Mouse (Mus musculus): ENCODE results near the gene Mgll.

Mgll gene

GRCm38 (mm10) chr6:88826965-88827364, 102.8 kb downstream of the Mgll start:
- no peaks in the 10 kb centered on the region for H3K27me3 ChIP-seq (ENCODE audit: control insufficient read depth, insufficient read depth, low read length, poor library complexity, severe bottlenecking)
- DNase-seq (ENCODE audit: low read depth, low spot score): no peak
- H3K36me3 ChIP-seq (ENCODE audit: control insufficient read depth, insufficient read depth, low read length, poor library complexity, severe bottlenecking): no peaks in the 10 kb centered on the region

DNA sequence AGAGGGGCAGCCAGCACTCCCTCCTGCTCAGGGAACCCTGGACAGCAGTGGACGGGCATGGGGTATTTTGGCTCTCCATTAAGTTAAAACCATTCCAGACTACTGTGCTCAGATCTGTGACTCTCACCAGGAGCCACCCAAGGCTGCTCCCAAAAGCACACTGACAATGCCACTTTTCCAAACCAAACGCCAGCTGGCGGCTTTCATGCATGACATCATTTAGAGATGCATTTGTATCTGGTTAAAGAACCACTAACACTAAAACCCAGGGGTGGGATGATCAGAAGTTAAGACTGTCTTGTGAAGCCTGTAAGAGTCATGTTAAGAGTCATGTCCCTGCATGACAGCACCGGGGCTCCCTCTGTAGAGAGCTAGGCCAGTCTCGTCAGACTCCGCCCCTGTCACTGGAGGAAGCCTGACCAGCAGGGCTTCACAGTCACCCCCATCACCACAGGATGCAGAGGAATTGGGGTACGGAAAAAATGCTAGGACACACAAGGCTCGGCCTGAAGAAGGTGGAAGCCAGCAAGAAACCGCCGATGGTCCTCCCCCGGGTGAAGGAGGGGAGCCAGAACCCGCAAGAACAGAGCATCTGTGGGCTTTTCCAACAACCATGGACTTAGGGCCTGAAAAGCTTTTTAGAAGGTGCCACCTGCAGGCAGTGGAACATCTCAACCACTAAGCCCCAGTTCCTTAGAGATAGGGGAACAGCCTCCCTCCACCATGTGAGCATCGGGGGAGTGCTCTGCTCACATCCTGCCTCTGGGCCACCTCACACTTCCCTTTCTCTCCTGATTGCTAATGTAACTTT, 103.4 kb downstream of the Mgll start:
- DNase-seq (ENCODE audit: low read depth, low spot score): peak; percentile 61
- Histone ChIP-seq H3K27me3 (ENCODE audit: control insufficient read depth, insufficient read depth, low read length, poor library complexity, severe bottlenecking) (no peaks in the 10 kb centered on the region), H3K36me3 (ENCODE audit: control insufficient read depth, insufficient read depth, low read length, poor library complexity, severe bottlenecking) (no peaks in the 10 kb centered on the region)

DNA sequence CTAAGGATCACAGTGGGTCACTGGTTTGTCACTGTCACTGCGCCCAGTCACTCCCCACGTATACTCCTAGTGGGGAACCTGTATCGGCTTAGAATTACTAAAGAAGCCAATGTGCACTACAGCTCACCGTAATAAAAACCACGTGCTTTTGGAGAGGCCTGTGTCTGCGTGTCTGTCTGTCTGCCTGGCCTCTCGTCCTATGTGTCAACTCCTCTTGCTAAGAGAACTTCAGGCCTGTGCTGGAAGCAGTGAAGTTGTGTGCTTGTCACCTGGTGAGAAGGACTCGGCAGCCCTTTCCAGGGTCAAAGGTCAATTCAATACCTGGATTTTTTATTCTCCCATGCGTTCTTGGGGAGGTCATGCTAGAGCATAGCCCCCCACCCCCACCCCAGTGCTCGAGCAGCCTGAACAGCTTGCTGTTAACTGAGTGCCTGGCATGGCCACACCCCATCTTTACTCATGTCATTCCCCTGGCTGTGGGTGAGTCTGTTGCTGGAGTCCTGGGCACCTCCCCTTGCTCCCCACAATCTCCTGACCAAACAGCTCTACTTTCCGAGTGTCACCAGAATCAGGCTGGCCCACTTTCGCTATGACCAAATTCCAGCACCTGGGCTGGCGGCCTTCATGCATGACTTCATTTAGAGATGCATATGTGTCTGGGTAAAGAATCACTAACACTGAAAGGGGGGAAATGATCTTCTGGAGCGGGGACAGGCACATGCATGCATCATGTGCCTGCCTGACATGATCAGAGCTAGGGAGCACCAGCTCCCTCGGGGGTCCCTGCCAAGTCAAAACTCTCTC, 104.2 kb downstream of the Mgll start:
- no peaks in the 10 kb centered on the region for H3K27me3 ChIP-seq (ENCODE audit: control insufficient read depth, insufficient read depth, low read length, poor library complexity, severe bottlenecking)
- peak; percentile 28 for DNase-seq (ENCODE audit: low read depth, low spot score)
- no peaks in the 10 kb centered on the region for H3K36me3 ChIP-seq (ENCODE audit: control insufficient read depth, insufficient read depth, low read length, poor library complexity, severe bottlenecking)

- no peak for DNase-seq (ENCODE audit: low read depth, low spot score)
- no peaks in the 10 kb centered on the region for H3K36me3 ChIP-seq (ENCODE audit: control insufficient read depth, insufficient read depth, low read length, poor library complexity, severe bottlenecking)
- no peaks in the 10 kb centered on the region for H3K27me3 ChIP-seq (ENCODE audit: control insufficient read depth, insufficient read depth, low read length, poor library complexity, severe bottlenecking)
Observed at GRCm38 (mm10) chr6:88829579-88829978, 105.4 kb downstream of the Mgll start.

DNA sequence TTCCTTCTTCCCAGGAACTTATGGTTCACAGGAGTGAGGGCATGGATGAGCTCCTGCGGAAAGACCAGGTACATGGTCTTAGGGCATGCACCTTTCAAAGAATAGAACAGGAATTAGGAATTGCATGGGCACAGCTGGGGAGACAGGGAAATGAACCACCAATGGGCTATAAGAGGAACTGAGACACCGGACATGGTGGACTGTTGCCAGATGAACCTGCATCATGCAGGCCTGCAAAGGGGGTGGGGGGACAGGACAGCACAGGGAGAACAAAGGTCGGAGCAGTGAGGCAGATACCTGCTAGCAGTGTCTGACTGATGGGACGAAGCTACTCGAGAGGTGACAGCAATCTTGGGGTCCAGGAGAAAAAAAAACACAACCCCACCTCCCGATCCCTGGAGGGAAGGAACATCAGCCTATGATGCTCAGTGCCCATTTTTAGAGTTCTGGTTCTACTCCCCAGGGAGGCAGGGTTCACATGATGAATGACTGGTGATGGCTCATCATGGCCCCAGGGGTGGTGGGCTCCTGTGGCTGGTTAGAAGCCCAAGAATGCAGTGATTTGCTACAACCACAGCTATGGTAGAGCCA, 106.0 kb downstream of the Mgll start:
- Histone ChIP-seq H3K36me3 (ENCODE audit: control insufficient read depth, insufficient read depth, low read length, poor library complexity, severe bottlenecking) (no peaks in the 10 kb centered on the region), H3K27me3 (ENCODE audit: control insufficient read depth, insufficient read depth, low read length, poor library complexity, severe bottlenecking) (no peaks in the 10 kb centered on the region)
- DNase-seq (ENCODE audit: low read depth, low spot score): no peak

GRCm38 (mm10) chr6:88831456-88831855, 107.2 kb downstream of the Mgll start:
- DNase-seq (ENCODE audit: low read depth, low spot score): peak; percentile 88
- Histone ChIP-seq H3K36me3 (ENCODE audit: control insufficient read depth, insufficient read depth, low read length, poor library complexity, severe bottlenecking) (no peaks in the 10 kb centered on the region; the same call in 1 of the 2 replicates), H3K27me3 (ENCODE audit: control insufficient read depth, insufficient read depth, low read length, poor library complexity, severe bottlenecking) (no peaks in the 10 kb centered on the region)

GRCm38 (mm10) chr6:88832663-88833062, 108.5 kb downstream of the Mgll start:
- H3K27me3 ChIP-seq (ENCODE audit: control insufficient read depth, insufficient read depth, low read length, poor library complexity, severe bottlenecking): no peaks in the 10 kb centered on the region
- H3K36me3 ChIP-seq (ENCODE audit: control insufficient read depth, insufficient read depth, low read length, poor library complexity, severe bottlenecking): no peaks in the 10 kb centered on the region; the same call in 1 of the 2 replicates
- no peak for DNase-seq (ENCODE audit: low read depth, low spot score)

GRCm38 (mm10) chr6:88833340-88834140, 109.3 kb downstream of the Mgll start:
- DNase-seq (ENCODE audit: low read depth, low spot score): no peak
- Histone ChIP-seq H3K36me3 (ENCODE audit: control insufficient read depth, insufficient read depth, low read length, poor library complexity, severe bottlenecking) (no peaks in the 10 kb centered on the region; the same call in 1 of the 2 replicates), H3K27me3 (ENCODE audit: control insufficient read depth, insufficient read depth, low read length, poor library complexity, severe bottlenecking) (no peaks in the 10 kb centered on the region)

- DNase-seq (ENCODE audit: low read depth, low spot score): no peak
- no peaks in the 10 kb centered on the region; the same call in 1 of the 2 replicates for H3K36me3 ChIP-seq (ENCODE audit: control insufficient read depth, insufficient read depth, low read length, poor library complexity, severe bottlenecking)
- no peaks in the 10 kb centered on the region for H3K27me3 ChIP-seq (ENCODE audit: control insufficient read depth, insufficient read depth, low read length, poor library complexity, severe bottlenecking)
Observed at GRCm38 (mm10) chr6:88835047-88835446, 110.8 kb downstream of the Mgll start.

- no peaks in the 10 kb centered on the region; the same call in 1 of the 2 replicates for H3K36me3 ChIP-seq (ENCODE audit: control insufficient read depth, insufficient read depth, low read length, poor library complexity, severe bottlenecking)
- no peak for DNase-seq (ENCODE audit: low read depth, low spot score)
Observed at GRCm38 (mm10) chr6:88836178-88836819, 112.1 kb downstream of the Mgll start.

DNA sequence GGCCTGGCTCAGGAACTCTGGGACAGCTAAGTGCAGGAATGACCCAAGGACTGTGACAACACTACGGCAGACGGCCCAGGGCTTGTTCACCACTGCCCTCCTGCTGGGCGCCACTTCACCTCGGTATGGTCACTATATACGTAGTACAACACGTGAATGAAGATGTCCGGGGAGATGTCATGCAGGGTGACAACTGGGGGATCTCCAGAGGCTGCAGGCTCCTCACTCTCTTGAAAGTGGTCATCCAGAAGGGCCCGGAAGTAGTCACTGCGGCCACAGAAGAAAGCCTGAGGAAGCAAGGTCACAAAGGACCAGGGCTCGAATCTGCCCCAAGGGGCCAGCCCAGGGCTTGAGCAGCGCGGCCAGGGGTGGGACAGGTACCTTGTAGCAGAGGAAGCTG, 113.8 kb downstream of the Mgll start:
- DNase-seq (ENCODE audit: low read depth, low spot score): no peak
- H3K36me3 ChIP-seq (ENCODE audit: control insufficient read depth, insufficient read depth, low read length, poor library complexity, severe bottlenecking): no peaks in the 10 kb centered on the region; the same call in 1 of the 2 replicates
- no peaks in the 10 kb centered on the region for H3K27me3 ChIP-seq (ENCODE audit: control insufficient read depth, insufficient read depth, low read length, poor library complexity, severe bottlenecking)

More at GRCm38 (mm10) chr6:88836178-88836819, 112.1 kb downstream of the Mgll start:
- no peaks in the 10 kb centered on the region for H3K27me3 ChIP-seq (ENCODE audit: control insufficient read depth, insufficient read depth, low read length, poor library complexity, severe bottlenecking)

- H3K36me3 ChIP-seq (ENCODE audit: control insufficient read depth, insufficient read depth, low read length, poor library complexity, severe bottlenecking): no peaks in the 10 kb centered on the region; the same call in 1 of the 2 replicates
- no peaks in the 10 kb centered on the region for H3K27me3 ChIP-seq (ENCODE audit: control insufficient read depth, insufficient read depth, low read length, poor library complexity, severe bottlenecking)
- DNase-seq (ENCODE audit: low read depth, low spot score): no peak
Observed at GRCm38 (mm10) chr6:88838613-88839012, 114.4 kb downstream of the Mgll start.

GRCm38 (mm10) chr6:88839135-88839970, 115.1 kb downstream of the Mgll start:
- Histone ChIP-seq H3K36me3 (ENCODE audit: control insufficient read depth, insufficient read depth, low read length, poor library complexity, severe bottlenecking) (no peaks in the 10 kb centered on the region; the same call in 1 of the 2 replicates), H3K27me3 (ENCODE audit: control insufficient read depth, insufficient read depth, low read length, poor library complexity, severe bottlenecking) (no peaks in the 10 kb centered on the region)
- no peak for DNase-seq (ENCODE audit: low read depth, low spot score)

All from splenic B cell, adult 2 months (primary cell).